Mouse (Mus musculus): ENCODE results near the gene Gal3st2b.
"Not testable (repeated sequence)": the region's sequence is repeated elsewhere in the genome, so short reads cannot be mapped to it uniquely, and the experiment has no call there.

- TF ChIP-seq CTCF (IDR thresholded peaks at IDR 0.05; ENCODE audit: low read depth, low read length); POLR2AphosphoS5 (IDR thresholded peaks at IDR 0.05; ENCODE audit: insufficient replicate concordance, low read depth, low read length); TAL1 (conservative IDR thresholded peaks at IDR 0.05; ENCODE audit: low read depth, low read length): not testable (repeated sequence)
Observed at GRCm38 (mm10) chr1:93901291-93901690, 16.8 kb upstream of the Gal3st2b start.

Data from G1E (cell line).